Mouse (Mus musculus) limb, embryonic 13.5 days (tissue): ENCODE results near the gene Slco4c1. TPM values are rescaled to one million over a fixed set of nuclear protein-coding genes. Genes with fewer than 3 reads are reported as not detected.

Experiments
- ATAC-seq: fragments of 200-750 bp; cut with Nextera tagmentation; 2 replicates; pipeline ENCODE4 v1.8.0; 2017; ENCODE audit warnings: low read depth, moderate number of reproducible peaks, moderate TSS enrichment; ENCODE audit not compliant: low FRiP score
- H3K27ac ChIP-seq: fragments of 300-500 bp; sonication (generic); 2 replicates; pipeline ENCODE4 v1.5.1; 2015; ENCODE audit warnings: inconsistent platforms, mild to moderate bottlenecking, moderate library complexity
- H3K27me3 ChIP-seq: fragments of 300-500 bp; sonication (generic); 2 replicates; pipeline ENCODE4 v1.6.1; 2015; ENCODE audit warnings: mild to moderate bottlenecking, inconsistent platforms
- H3K36me3 ChIP-seq: fragments of 300-500 bp; sonication (generic); 2 replicates; pipeline ENCODE4 v1.6.1; 2015; ENCODE audit warnings: inconsistent platforms, mild to moderate bottlenecking, moderate library complexity
- H3K4me1 ChIP-seq: fragments of 300-500 bp; sonication (generic); 2 replicates; pipeline ENCODE4 v1.6.1; 2015; ENCODE audit warnings: inconsistent platforms
- H3K4me2 ChIP-seq: fragments of 300-500 bp; sonication (generic); replicated peaks from 2 replicates; pipeline ENCODE4 v1.6.1; 2015; ENCODE audit warnings: inconsistent platforms, mild to moderate bottlenecking, moderate library complexity
- H3K4me3 ChIP-seq: fragments of 300-500 bp; sonication (generic); 2 replicates; pipeline ENCODE4 v1.5.1; 2015; ENCODE audit warnings: moderate library complexity, mild to moderate bottlenecking, inconsistent platforms
- H3K9ac ChIP-seq: fragments of 300-500 bp; sonication (generic); 2 replicates; pipeline ENCODE4 v1.6.1; 2015; ENCODE audit warnings: mild to moderate bottlenecking, inconsistent platforms
- H3K9me3 ChIP-seq: fragments of 300-500 bp; sonication (generic); 2 replicates; pipeline ENCODE4 v1.6.1; 2016; ENCODE audit warnings: inconsistent platforms
- WGBS: fragments of 180-500 bp; shearing (Covaris S2); methylation state at CpG from one replicate; pipeline ENCODE4 v1.1.7; 2015; 5-methylcytosine and 5-hydroxymethylcytosine counted together
- polyA plus RNA-seq: library from polyadenylated mRNA; unstranded; fragments of >200 nt; fragmentation: Nextera tagmentation; extraction: Ambion mirVana; gene quantifications from 2 replicates; pipeline ENCODE4 v1.2.1, GENCODE M21; 2015

The Slco4c1 gene
- polyA plus RNA-seq, 1 experiment from 2014 or later = not detected

DNA sequence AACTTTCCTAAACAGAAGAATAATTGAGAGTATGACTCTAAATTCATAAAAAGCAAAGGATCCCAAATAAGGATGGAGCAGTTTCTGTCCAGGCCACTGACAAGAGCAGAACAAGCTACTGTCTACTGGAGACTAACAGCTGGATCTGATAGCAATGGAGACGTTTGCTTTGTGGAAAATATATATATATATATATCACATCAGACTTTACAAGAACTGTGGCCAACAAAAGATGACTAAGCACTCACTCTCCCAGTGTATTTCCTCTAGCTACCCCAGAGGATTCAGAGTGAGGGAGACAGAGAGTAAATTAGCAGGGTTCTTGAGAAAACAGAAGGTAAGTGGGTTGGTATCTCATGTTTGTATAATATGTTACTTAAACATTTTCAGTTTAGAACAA is 105.4 kb downstream of the Slco4c1 start:
- Histone ChIP-seq H3K9ac (no peak overlapping the region), H3K4me3 (no peak overlapping the region), H3K4me2 (no peak overlapping the region), H3K27me3 (no peaks in the 10 kb centered on the region), H3K27ac (no peak overlapping the region), H3K36me3 (no peaks in the 10 kb centered on the region), H3K4me1 (no peaks in the 10 kb centered on the region), H3K9me3 (no peaks in the 10 kb centered on the region)
- ATAC-seq = no peak
- WGBS = 22% methylated on average over 1 of the region's 1 CpGs
